Mouse (Mus musculus): Measurements from ENCODE around the gene Tns3. TPM values are rescaled to one million over a fixed set of nuclear protein-coding genes. Genes with fewer than 3 reads are reported as not detected.

Tns3 gene
- polyA plus RNA-seq, 1 experiment from 2014 or later, result 5.5 TPM

DNA sequence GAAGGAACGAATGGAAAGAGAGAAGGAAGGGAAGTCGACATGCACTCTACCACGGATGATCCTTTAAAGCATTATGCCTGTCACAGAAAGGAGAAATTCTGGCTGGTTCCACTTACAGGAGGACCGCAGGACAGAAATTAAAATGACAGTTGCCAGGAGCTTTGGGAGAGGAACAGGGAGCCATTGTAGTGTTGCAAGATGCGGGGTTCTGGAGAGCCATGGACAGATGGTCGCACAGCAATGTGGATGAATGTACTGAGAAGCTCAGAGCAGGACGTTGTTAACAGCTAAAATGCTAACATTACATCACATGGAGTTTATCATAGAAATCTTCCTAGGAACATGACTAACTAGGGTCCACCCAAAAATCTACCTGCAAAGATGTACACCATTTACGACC is 6.8 kb downstream of the Tns3 start:
- Histone ChIP-seq H3K36me3 (ENCODE audit: control insufficient read depth, insufficient read depth, low read length) (no peaks in the 10 kb centered on the region), H3K27me3 (ENCODE audit: control insufficient read depth, insufficient read depth, low read length) (no peaks in the 10 kb centered on the region), H3K4me3 (ENCODE audit: low read depth, low read length) (no peak overlapping the region), H3K4me2 (ENCODE audit: low read depth, low read length) (no peak overlapping the region), H3K9me3 (ENCODE audit: control insufficient read depth, low read length) (no peaks in the 10 kb centered on the region), H3K9ac (replicated peaks; ENCODE audit: low read depth, low read length) (no peak overlapping the region), H3K27ac (ENCODE audit: low read depth, low read length) (no peak overlapping the region), H3K4me1 (ENCODE audit: control insufficient read depth, insufficient read depth, low read length) (peaks cover 7% of the 10 kb centered on the region; the same call in 1 of the 2 replicates)
- no peak for ATAC-seq (ENCODE audit: low read depth)
- WGBS, result 88% methylated on average over 8 of the region's 8 CpGs

DNA sequence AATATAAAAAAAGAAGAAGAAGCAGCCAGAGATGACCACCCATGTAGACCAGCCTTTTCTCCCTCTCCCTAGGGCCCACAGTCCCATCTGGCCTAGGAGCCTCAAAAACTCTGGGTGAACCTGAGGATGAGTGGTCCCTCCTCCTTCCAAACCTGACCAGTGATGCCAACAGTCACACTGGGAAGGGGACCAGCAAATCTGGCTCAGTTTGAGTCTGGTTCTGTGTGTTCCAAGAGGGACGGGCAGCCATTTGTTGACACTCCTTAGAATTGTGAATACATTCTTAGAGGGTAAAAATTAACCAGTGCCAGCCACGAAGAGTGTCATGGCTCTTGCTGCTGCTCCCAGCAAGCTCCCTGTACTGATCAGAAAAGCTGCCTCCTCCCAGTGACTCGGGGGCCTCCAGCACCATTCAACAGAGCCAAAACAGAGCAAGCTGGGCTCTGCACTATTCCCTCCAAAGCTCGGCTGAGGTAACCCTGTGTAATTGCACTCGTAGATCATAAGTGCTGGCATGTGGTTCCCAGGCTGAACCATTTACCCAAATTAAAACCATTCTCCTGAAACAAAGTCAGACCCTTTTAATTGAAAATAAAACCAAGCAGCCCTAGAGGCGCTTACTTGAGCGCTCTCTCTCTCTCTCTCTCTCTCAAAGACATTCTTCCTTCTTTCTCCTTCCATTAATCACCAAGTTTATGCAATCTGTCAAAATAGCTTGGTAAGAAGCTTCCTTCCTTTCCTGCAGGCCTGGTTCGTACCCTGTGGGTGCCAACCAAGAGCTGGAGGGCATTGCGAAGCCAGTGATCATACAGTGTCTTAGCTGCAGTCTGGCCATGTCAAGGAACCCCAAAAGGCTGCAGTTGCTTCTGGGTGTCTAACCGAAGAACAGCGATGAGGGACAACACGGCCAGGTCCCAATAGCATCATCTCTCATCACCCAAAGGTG is 7.6 kb downstream of the Tns3 start:
- Histone ChIP-seq H3K4me2 (ENCODE audit: low read depth, low read length) (no peak overlapping the region), H3K9ac (replicated peaks; ENCODE audit: low read depth, low read length) (no peak overlapping the region), H3K4me3 (ENCODE audit: low read depth, low read length) (no peak overlapping the region), H3K27me3 (ENCODE audit: control insufficient read depth, insufficient read depth, low read length) (no peaks in the 10 kb centered on the region), H3K36me3 (ENCODE audit: control insufficient read depth, insufficient read depth, low read length) (no peaks in the 10 kb centered on the region), H3K27ac (ENCODE audit: low read depth, low read length) (no peak overlapping the region), H3K4me1 (ENCODE audit: control insufficient read depth, insufficient read depth, low read length) (peaks cover 9% of the 10 kb centered on the region; the same call in 1 of the 2 replicates), H3K9me3 (ENCODE audit: control insufficient read depth, low read length) (no peaks in the 10 kb centered on the region)
- WGBS, result 60% methylated on average over 12 of the region's 12 CpGs
- ATAC-seq (ENCODE audit: low read depth), result peak; percentile 74; the same call in 1 of the 2 replicates

DNA sequence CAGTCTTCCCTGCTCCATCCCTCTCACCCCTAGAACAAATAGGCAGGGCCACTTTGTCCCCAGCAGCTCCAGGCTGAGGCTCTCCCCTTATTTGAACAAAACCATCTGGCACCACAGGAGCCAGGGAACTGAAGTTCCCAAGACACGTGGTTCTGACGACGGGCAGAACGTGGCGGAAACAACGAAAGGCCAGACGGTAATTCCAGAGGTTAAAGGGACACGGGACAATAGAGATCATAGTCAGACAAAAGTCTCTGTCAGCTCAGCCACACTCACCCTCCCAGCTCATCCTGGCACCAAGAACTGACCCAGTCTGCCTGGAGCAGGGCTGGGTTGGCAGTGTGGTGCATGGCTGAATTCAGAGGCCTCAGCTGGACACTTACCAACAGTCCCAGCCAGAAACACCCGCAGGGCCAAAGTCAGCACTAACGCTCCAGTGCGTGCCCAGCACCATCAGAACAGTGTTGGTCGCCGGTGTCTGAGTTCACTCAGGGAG is 10.5 kb downstream of the Tns3 start:
- no peaks in the 10 kb centered on the region for H3K27me3 ChIP-seq (ENCODE audit: control insufficient read depth, insufficient read depth, low read length)
- no peaks in the 10 kb centered on the region for H3K9me3 ChIP-seq (ENCODE audit: control insufficient read depth, low read length)
- H3K27ac ChIP-seq (ENCODE audit: low read depth, low read length), result no peak overlapping the region
- WGBS, result 36% methylated on average over 13 of the region's 13 CpGs
- no peak overlapping the region for H3K9ac ChIP-seq (replicated peaks; ENCODE audit: low read depth, low read length)
- no peak overlapping the region for H3K4me3 ChIP-seq (ENCODE audit: low read depth, low read length)
- peaks cover 4% of the 10 kb centered on the region; the same call in 1 of the 2 replicates for H3K4me1 ChIP-seq (ENCODE audit: control insufficient read depth, insufficient read depth, low read length)
- ATAC-seq (ENCODE audit: low read depth), result no peak
- H3K4me2 ChIP-seq (ENCODE audit: low read depth, low read length), result no peak overlapping the region
- no peaks in the 10 kb centered on the region for H3K36me3 ChIP-seq (ENCODE audit: control insufficient read depth, insufficient read depth, low read length)

DNA sequence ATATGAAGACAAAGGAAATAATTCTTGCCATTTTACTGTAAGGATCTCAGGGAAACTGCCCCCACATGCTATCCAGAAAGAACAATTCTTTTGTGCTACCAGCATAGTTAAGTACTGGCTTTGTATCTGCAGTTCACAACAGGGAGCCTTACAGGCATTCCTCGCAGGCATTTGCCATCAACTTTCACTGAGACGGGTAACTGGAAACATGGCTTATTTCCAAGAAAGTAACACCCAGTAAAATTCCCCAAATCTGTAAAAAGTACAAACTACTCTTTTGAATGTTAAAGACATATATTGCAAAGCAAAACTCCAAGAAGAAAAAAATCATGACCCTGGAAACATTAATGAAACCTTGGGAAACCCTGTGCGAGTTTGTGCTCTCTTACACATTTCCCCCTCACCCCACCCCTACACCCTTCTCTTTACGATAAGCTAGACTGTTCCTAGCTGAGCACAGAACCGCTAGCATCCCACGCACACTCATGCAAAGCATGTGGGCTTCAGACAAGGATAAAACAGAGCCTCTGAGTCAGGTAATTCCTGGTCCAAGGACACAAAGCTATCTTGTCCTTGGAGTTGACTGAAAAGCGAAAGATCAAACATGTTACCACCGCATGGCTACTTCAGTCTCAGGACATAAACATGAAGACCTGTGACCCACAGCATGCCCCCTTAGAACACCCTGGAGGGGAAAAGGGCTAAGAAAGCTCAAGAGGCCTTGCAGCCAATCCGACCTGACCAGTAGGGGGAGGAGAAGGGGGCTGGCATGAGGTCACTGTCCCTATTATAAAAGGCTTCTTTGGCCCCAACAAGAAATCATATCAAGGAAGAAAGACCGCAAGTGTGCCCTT is 11.3 kb downstream of the Tns3 start:
- Histone ChIP-seq H3K9ac (replicated peaks; ENCODE audit: low read depth, low read length) (no peak overlapping the region), H3K9me3 (ENCODE audit: control insufficient read depth, low read length) (no peaks in the 10 kb centered on the region), H3K4me2 (ENCODE audit: low read depth, low read length) (no peak overlapping the region), H3K27me3 (ENCODE audit: control insufficient read depth, insufficient read depth, low read length) (no peaks in the 10 kb centered on the region), H3K4me3 (ENCODE audit: low read depth, low read length) (no peak overlapping the region), H3K36me3 (ENCODE audit: control insufficient read depth, insufficient read depth, low read length) (no peaks in the 10 kb centered on the region), H3K27ac (ENCODE audit: low read depth, low read length) (no peak overlapping the region), H3K4me1 (ENCODE audit: control insufficient read depth, insufficient read depth, low read length) (peaks cover 4% of the 10 kb centered on the region; the same call in 1 of the 2 replicates)
- 40% methylated on average over 10 of the region's 10 CpGs for WGBS
- ATAC-seq (ENCODE audit: low read depth), result no peak

DNA sequence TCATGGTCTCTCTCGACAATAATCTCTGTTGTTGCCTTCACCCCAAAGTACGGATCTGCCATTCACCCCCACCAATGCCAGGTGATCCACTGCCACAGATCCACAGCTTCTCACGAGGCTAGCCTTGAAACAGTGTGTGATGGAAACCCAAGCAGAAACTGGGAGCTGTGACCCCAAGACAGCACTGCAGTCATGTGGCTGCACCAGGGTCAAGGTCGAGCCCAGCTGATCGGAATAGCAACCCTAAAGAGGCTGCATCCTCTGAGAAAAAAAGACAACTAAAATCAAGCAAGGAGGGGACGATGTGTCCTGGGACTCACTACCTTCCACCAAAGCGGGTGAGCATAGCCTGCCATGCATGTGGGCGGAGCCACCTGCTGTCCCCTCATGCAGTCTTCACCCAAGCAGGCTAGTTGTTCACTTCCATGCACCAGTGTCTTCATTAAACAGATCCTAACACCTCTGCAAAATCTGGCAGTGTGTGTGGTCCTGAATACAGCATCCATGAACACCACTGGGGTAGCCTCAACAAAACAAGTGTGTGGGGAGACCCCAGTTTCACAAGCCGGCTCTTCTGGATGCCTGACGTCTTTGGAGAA is 12.1 kb downstream of the Tns3 start:
- Histone ChIP-seq H3K9ac (replicated peaks; ENCODE audit: low read depth, low read length) (no peak overlapping the region), H3K9me3 (ENCODE audit: control insufficient read depth, low read length) (no peaks in the 10 kb centered on the region), H3K27me3 (ENCODE audit: control insufficient read depth, insufficient read depth, low read length) (no peaks in the 10 kb centered on the region), H3K4me1 (ENCODE audit: control insufficient read depth, insufficient read depth, low read length) (peaks cover 4% of the 10 kb centered on the region; the same call in 1 of the 2 replicates), H3K27ac (ENCODE audit: low read depth, low read length) (no peak overlapping the region), H3K4me2 (ENCODE audit: low read depth, low read length) (no peak overlapping the region), H3K4me3 (ENCODE audit: low read depth, low read length) (no peak overlapping the region), H3K36me3 (ENCODE audit: control insufficient read depth, insufficient read depth, low read length) (no peaks in the 10 kb centered on the region)
- no peak for ATAC-seq (ENCODE audit: low read depth)
- WGBS, result 71% methylated on average over 10 of the region's 10 CpGs

DNA sequence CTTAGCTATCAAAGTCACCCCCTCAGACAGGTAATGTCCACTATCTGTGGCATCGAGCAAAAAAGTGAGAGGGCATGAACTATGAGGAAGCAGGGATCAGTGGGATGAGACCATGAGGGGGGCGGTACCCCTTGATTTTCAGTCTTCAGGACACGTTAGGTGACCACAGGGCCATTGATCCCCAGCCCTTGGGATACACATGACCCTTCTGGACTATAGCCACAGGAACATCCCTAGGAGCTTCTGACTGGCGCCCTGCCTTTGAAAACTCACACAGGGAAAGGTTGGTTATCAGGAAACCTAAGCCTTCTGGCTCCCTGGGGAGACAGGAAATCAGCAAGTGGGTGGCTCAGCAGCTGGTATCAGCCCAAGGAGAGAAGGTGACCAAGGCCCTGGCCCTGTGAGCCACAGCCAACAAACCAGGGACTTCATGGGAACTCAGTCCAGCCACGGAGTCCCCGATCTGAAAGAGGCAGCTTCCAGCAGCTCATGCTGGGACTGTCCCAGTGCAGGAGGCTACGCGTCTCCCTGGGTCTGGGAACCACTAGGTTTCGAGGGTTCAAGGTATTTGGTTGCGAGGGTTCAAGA is 12.8 kb downstream of the Tns3 start:
- 93% methylated on average over 10 of the region's 10 CpGs for WGBS
- H3K4me2 ChIP-seq (ENCODE audit: low read depth, low read length), result no peak overlapping the region
- H3K36me3 ChIP-seq (ENCODE audit: control insufficient read depth, insufficient read depth, low read length), result no peaks in the 10 kb centered on the region
- H3K27ac ChIP-seq (ENCODE audit: low read depth, low read length), result no peak overlapping the region
- H3K9ac ChIP-seq (replicated peaks; ENCODE audit: low read depth, low read length), result no peak overlapping the region
- H3K27me3 ChIP-seq (ENCODE audit: control insufficient read depth, insufficient read depth, low read length), result no peaks in the 10 kb centered on the region
- peaks cover 4% of the 10 kb centered on the region; the same call in 1 of the 2 replicates for H3K4me1 ChIP-seq (ENCODE audit: control insufficient read depth, insufficient read depth, low read length)
- H3K9me3 ChIP-seq (ENCODE audit: control insufficient read depth, low read length), result no peaks in the 10 kb centered on the region
- ATAC-seq (ENCODE audit: low read depth), result no peak
- H3K4me3 ChIP-seq (ENCODE audit: low read depth, low read length), result no peak overlapping the region

DNA sequence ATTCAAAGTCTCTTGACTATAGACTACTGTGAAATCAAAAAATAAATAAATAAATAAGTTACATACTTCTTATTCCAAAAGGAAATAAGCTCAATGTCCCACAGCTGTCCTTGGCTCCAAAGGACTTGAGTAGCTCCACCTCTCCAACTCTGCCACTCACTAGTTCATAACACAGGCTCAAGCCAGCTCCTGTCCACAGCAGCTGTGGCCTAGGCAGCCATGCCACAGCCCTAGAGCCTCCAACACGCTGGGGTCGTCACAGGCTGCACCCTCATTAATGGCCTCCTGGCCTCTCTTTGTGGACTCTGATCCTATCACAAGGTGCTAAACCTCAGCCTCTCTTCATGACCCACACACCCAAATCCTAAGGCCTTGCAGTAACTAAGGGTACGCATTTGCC is 18.7 kb downstream of the Tns3 start:
- Histone ChIP-seq H3K4me1 (ENCODE audit: control insufficient read depth, insufficient read depth, low read length) (no peaks in the 10 kb centered on the region), H3K4me3 (ENCODE audit: low read depth, low read length) (no peak overlapping the region), H3K4me2 (ENCODE audit: low read depth, low read length) (no peak overlapping the region), H3K9me3 (ENCODE audit: control insufficient read depth, low read length) (no peaks in the 10 kb centered on the region), H3K27ac (ENCODE audit: low read depth, low read length) (no peak overlapping the region), H3K9ac (replicated peaks; ENCODE audit: low read depth, low read length) (no peak overlapping the region), H3K36me3 (ENCODE audit: control insufficient read depth, insufficient read depth, low read length) (no peaks in the 10 kb centered on the region), H3K27me3 (ENCODE audit: control insufficient read depth, insufficient read depth, low read length) (no peaks in the 10 kb centered on the region)
- WGBS, result 92% methylated on average over 3 of the region's 3 CpGs
- no peak for ATAC-seq (ENCODE audit: low read depth)

DNA sequence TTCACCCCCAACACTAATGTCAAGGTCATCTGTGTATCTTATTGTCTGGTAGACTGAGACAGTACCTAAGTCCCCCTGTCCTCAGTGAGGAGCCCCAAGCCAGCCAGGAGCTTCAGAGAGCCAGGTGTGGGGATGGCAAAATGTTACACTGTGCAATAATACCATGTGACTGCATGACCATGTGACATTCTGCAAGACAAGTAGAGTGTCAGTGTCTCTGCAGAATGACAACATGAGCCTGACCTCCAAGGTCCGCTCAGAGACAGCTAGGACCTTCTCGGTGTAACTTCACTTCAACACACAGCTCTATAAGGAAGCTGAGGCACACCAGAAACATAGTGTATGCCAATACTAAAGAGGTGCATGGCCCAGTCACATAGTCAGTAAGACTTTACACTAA is 20.1 kb downstream of the Tns3 start:
- Histone ChIP-seq H3K4me1 (ENCODE audit: control insufficient read depth, insufficient read depth, low read length) (no peaks in the 10 kb centered on the region), H3K4me3 (ENCODE audit: low read depth, low read length) (no peak overlapping the region), H3K4me2 (ENCODE audit: low read depth, low read length) (no peak overlapping the region), H3K9ac (replicated peaks; ENCODE audit: low read depth, low read length) (no peak overlapping the region), H3K27ac (ENCODE audit: low read depth, low read length) (no peak overlapping the region), H3K27me3 (ENCODE audit: control insufficient read depth, insufficient read depth, low read length) (no peaks in the 10 kb centered on the region), H3K9me3 (ENCODE audit: control insufficient read depth, low read length) (no peaks in the 10 kb centered on the region), H3K36me3 (ENCODE audit: control insufficient read depth, insufficient read depth, low read length) (no peaks in the 10 kb centered on the region)
- ATAC-seq (ENCODE audit: low read depth), result no peak
- WGBS, result 98% methylated on average over 2 of the region's 2 CpGs

Data from neural tube, embryonic 14.5 days (tissue).